Comparison of ENCODE assay signal across 11 mouse cellular contexts in genomic region chr9:29594537-29595294, GRCm38 (mm10).
DNase-seq lines count a peak whose midpoint lies in the region; ATAC-seq lines count a peak whose summit lies in the region.
"Had no signal": no experiment of that assay in that cellular context is flagged by ENCODE, and none has a peak within 500 bp of the region (broad histone marks: within the 10 kb centered on the region; RNA-seq: fewer than 3 reads in every experiment).

No protein-coding gene starts in this region.

- H3K36me3 ChIP-seq in heart, embryonic 13.5 days: no peaks in the 10 kb centered on the region
- no peaks in the 10 kb centered on the region for H3K36me3 ChIP-seq in neural tube, embryonic 13.5 days
- H3K36me3 ChIP-seq in hindbrain, embryonic 13.5 days: no peaks in the 10 kb centered on the region
- H3K36me3 ChIP-seq: liver, embryonic 13.5 days had no signal

- H3K9me3 ChIP-seq in heart, embryonic 13.5 days: no peaks in the 10 kb centered on the region
- no peaks in the 10 kb centered on the region for H3K9me3 ChIP-seq in neural tube, embryonic 13.5 days
- H3K9me3 ChIP-seq in hindbrain, embryonic 13.5 days: no peaks in the 10 kb centered on the region
- H3K9me3 ChIP-seq: liver, embryonic 13.5 days had no signal

- WGBS in heart, embryonic 13.5 days: 50% methylated on average over 21 of the region's 21 CpGs
- 55% methylated on average over 21 of the region's 21 CpGs for WGBS in neural tube, embryonic 13.5 days
- WGBS in hindbrain, embryonic 13.5 days: 58% methylated on average over 21 of the region's 21 CpGs

- no peak overlapping the region for H3K27ac ChIP-seq in heart, embryonic 13.5 days (replicated peaks)
- peak overlapping the region; percentile 59 for H3K27ac ChIP-seq in neural tube, embryonic 13.5 days (replicated peaks)
- H3K27ac ChIP-seq in hindbrain, embryonic 13.5 days: peak overlapping the region; percentile 60
- H3K27ac ChIP-seq: liver, embryonic 13.5 days had no signal

- no peak for DNase-seq in heart, adult 11 months
- no peak for DNase-seq in neural tube, embryonic 10.5 days (ENCODE audit: extremely low spot score, low spot score)
- DNase-seq in gastrocnemius, postnatal 14 days: no peak
- no peak for DNase-seq in frontal cortex, adult 2 months (ENCODE audit: extremely low spot score in 1 of 2, low spot score in 1 of 2)
- DNase-seq: kidney, adult 2 months; liver, embryonic 13.5 days; right cerebral cortex, postnatal 25 days; thymus, adult 18-20 months had no signal

- peak overlapping the region; percentile 53 for H3K4me2 ChIP-seq in heart, embryonic 13.5 days
- H3K4me2 ChIP-seq in neural tube, embryonic 13.5 days: no peak overlapping the region
- H3K4me2 ChIP-seq in hindbrain, embryonic 13.5 days: no peak overlapping the region
- H3K4me2 ChIP-seq: liver, embryonic 13.5 days had no signal

- H3K27me3 ChIP-seq in heart, embryonic 13.5 days (replicated peaks): no peaks in the 10 kb centered on the region
- no peaks in the 10 kb centered on the region for H3K27me3 ChIP-seq in neural tube, embryonic 13.5 days
- H3K27me3 ChIP-seq in hindbrain, embryonic 13.5 days: no peaks in the 10 kb centered on the region
- H3K27me3 ChIP-seq: liver, embryonic 13.5 days had no signal

- no peak for ATAC-seq in heart, embryonic 13.5 days (ENCODE audit: extremely low read depth, insufficient number of reproducible peaks, low FRiP score, low TSS enrichment)
- ATAC-seq in neural tube, embryonic 13.5 days (ENCODE audit: low read depth): no peak
- no peak for ATAC-seq in hindbrain, embryonic 13.5 days (ENCODE audit: low FRiP score)

- intact Hi-C loops in gastrocnemius, postnatal 14 days (cut with DNase I; ENCODE audit: low total_unique reads): no loop called here

- 0 out of 2 replicates have a peak overlapping the region, but pooled peaks have one; percentile 19 for H3K9ac ChIP-seq in heart, embryonic 13.5 days
- peak overlapping the region; percentile 5; the same call in 1 of the 2 replicates for H3K9ac ChIP-seq in neural tube, embryonic 13.5 days
- H3K9ac ChIP-seq in hindbrain, embryonic 13.5 days: no peak overlapping the region
- H3K9ac ChIP-seq: liver, embryonic 13.5 days had no signal

- peaks cover 29% of the 10 kb centered on the region for H3K4me1 ChIP-seq in heart, embryonic 13.5 days
- H3K4me1 ChIP-seq in neural tube, embryonic 13.5 days (replicated peaks): peaks cover 34% of the 10 kb centered on the region
- H3K4me1 ChIP-seq in hindbrain, embryonic 13.5 days (replicated peaks): peaks cover 30% of the 10 kb centered on the region
- H3K4me1 ChIP-seq: liver, embryonic 13.5 days had no signal

- H3K4me3 ChIP-seq in heart, embryonic 13.5 days: peak overlapping the region; percentile 28
- H3K4me3 ChIP-seq in neural tube, embryonic 13.5 days: no peak overlapping the region
- no peak overlapping the region for H3K4me3 ChIP-seq in hindbrain, embryonic 13.5 days
- H3K4me3 ChIP-seq: liver, embryonic 13.5 days had no signal
